Mouse (Mus musculus): Measurements from ENCODE around the gene Cd2. TPM values are rescaled to one million over a fixed set of nuclear protein-coding genes. Genes with fewer than 3 reads are reported as not detected.

Cd2 gene
- total and polyA plus RNA-seq, 3 experiments, result not detected

- TF ChIP-seq MAFK (IDR thresholded peaks at IDR 0.05; ENCODE audit: borderline replicate concordance, low read depth, low read length), result no peak
- TF ChIP-seq CTCF (IDR thresholded peaks at IDR 0.05 in 2 of 3, conservative IDR thresholded peaks at IDR 0.05 in 1 of 3; ENCODE audit: control insufficient read depth in 1 of 3, insufficient read depth in 1 of 3, low read depth in 2 of 3, low read length in 3 of 3, poor library complexity in 1 of 3, severe bottlenecking in 1 of 3), result no peak
- TF ChIP-seq ZMIZ1 (IDR thresholded peaks at IDR 0.05; ENCODE audit: low read depth, low read length), result no peak
- TF ChIP-seq NELFE (IDR thresholded peaks at IDR 0.05; ENCODE audit: low read depth, low read length), result no peak
- no peak for TF ChIP-seq UBTF (IDR thresholded peaks at IDR 0.05; ENCODE audit: borderline replicate concordance, insufficient read depth, low read depth, low read length)
- no peak for TF ChIP-seq RCOR1 (IDR thresholded peaks at IDR 0.05; ENCODE audit: low read depth, low read length)
- no peak for TF ChIP-seq KAT2A (conservative IDR thresholded peaks at IDR 0.05; ENCODE audit: low read depth, low read length)
- TF ChIP-seq SMC3 (IDR thresholded peaks at IDR 0.05; ENCODE audit: low read depth, low read length), result no peak
- TF ChIP-seq MAZ (IDR thresholded peaks at IDR 0.05; ENCODE audit: low read depth, low read length), result no peak
- TF ChIP-seq EP300 (IDR thresholded peaks at IDR 0.05; ENCODE audit: low read depth in 1 of 2, low read length in 2 of 2), result no peak
- TF ChIP-seq SIN3A (IDR thresholded peaks at IDR 0.05; ENCODE audit: low read length), result no peak
- no peaks in the 10 kb centered on the region for H3K36me3 ChIP-seq (ENCODE audit: control insufficient read depth in 1 of 2, insufficient read depth in 2 of 2, low read length in 2 of 2)
Observed at GRCm38 (mm10) chr3:101322437-101322836, 34.7 kb upstream of the Cd2 start.

GRCm38 (mm10) chr3:101320874-101321273 lies 33.1 kb upstream of the Cd2 start:
- Histone ChIP-seq H3K27me3 (ENCODE audit: control insufficient read depth in 1 of 2, insufficient read depth in 2 of 2, low read length in 2 of 2) (no peaks in the 10 kb centered on the region), H3K9ac (ENCODE audit: control insufficient read depth, low read depth, low read length, poor library complexity, severe bottlenecking) (no peak overlapping the region), H3K36me3 (ENCODE audit: control insufficient read depth in 1 of 2, insufficient read depth in 2 of 2, low read length in 2 of 2) (no peaks in the 10 kb centered on the region), H3K79me2 (ENCODE audit: control insufficient read depth, insufficient read depth, low read length, poor library complexity) (no peaks in the 10 kb centered on the region), H3K4me3 (ENCODE audit: control insufficient read depth in 1 of 2, insufficient read depth in 1 of 2, low read depth in 2 of 2, low read length in 2 of 2) (no peak overlapping the region), H3K4me1 (ENCODE audit: control insufficient read depth in 1 of 2, insufficient read depth in 2 of 2, low read length in 2 of 2) (no peaks in the 10 kb centered on the region), H3K9me3 (replicated peaks; ENCODE audit: insufficient read depth, low read length) (no peaks in the 10 kb centered on the region), H3K27ac (ENCODE audit: control insufficient read depth, low read depth, low read length) (no peak overlapping the region)
- TF ChIP-seq MYC (IDR thresholded peaks at IDR 0.05; ENCODE audit: low read depth, low read length) (no peak), ZKSCAN1 (IDR thresholded peaks at IDR 0.05; ENCODE audit: low read depth, low read length) (no peak)
- DNase-seq (ENCODE audit: low read depth, low spot score), result no peak

More at GRCm38 (mm10) chr3:101322437-101322836, 34.7 kb upstream of the Cd2 start:
- Histone ChIP-seq H3K27ac (ENCODE audit: control insufficient read depth, low read depth, low read length) (no peak overlapping the region), H3K4me3 (ENCODE audit: control insufficient read depth in 1 of 2, insufficient read depth in 1 of 2, low read depth in 2 of 2, low read length in 2 of 2) (no peak overlapping the region), H3K79me2 (ENCODE audit: control insufficient read depth, insufficient read depth, low read length, poor library complexity) (no peaks in the 10 kb centered on the region), H3K9ac (ENCODE audit: control insufficient read depth, low read depth, low read length, poor library complexity, severe bottlenecking) (no peak overlapping the region), H3K4me1 (ENCODE audit: control insufficient read depth in 1 of 2, insufficient read depth in 2 of 2, low read length in 2 of 2) (no peaks in the 10 kb centered on the region), H3K27me3 (ENCODE audit: control insufficient read depth in 1 of 2, insufficient read depth in 2 of 2, low read length in 2 of 2) (no peaks in the 10 kb centered on the region), H3K9me3 (replicated peaks; ENCODE audit: insufficient read depth, low read length) (no peaks in the 10 kb centered on the region)
- DNase-seq (ENCODE audit: low read depth, low spot score), result no peak

- TF ChIP-seq MXI1 (IDR thresholded peaks at IDR 0.05; ENCODE audit: low read depth, low read length) (no peak), ZNF384 (IDR thresholded peaks at IDR 0.05; ENCODE audit: low read depth, low read length) (no peak), KAT2A (conservative IDR thresholded peaks at IDR 0.05; ENCODE audit: low read depth, low read length) (no peak)
- H3K36me3 ChIP-seq (ENCODE audit: control insufficient read depth in 1 of 2, insufficient read depth in 2 of 2, low read length in 2 of 2), result no peaks in the 10 kb centered on the region
- H3K27me3 ChIP-seq (ENCODE audit: control insufficient read depth in 1 of 2, insufficient read depth in 2 of 2, low read length in 2 of 2), result no peaks in the 10 kb centered on the region
- no peaks in the 10 kb centered on the region for H3K9me3 ChIP-seq (replicated peaks; ENCODE audit: insufficient read depth, low read length)
- no peak overlapping the region for H3K4me3 ChIP-seq (ENCODE audit: control insufficient read depth in 1 of 2, insufficient read depth in 1 of 2, low read depth in 2 of 2, low read length in 2 of 2)
- DNase-seq (ENCODE audit: low read depth, low spot score), result no peak
- no peaks in the 10 kb centered on the region for H3K79me2 ChIP-seq (ENCODE audit: control insufficient read depth, insufficient read depth, low read length, poor library complexity)
- no peak overlapping the region for H3K9ac ChIP-seq (ENCODE audit: control insufficient read depth, low read depth, low read length, poor library complexity, severe bottlenecking)
- H3K4me1 ChIP-seq (ENCODE audit: control insufficient read depth in 1 of 2, insufficient read depth in 2 of 2, low read length in 2 of 2), result no peaks in the 10 kb centered on the region
- no peak overlapping the region for H3K27ac ChIP-seq (ENCODE audit: control insufficient read depth, low read depth, low read length)
Observed at GRCm38 (mm10) chr3:101318516-101319170, 30.9 kb upstream of the Cd2 start.

All from MEL (cell line).